Mouse (Mus musculus) olfactory bulb, adult 2 months (tissue): Measurements from ENCODE around the gene C2. TPM values are rescaled to one million over a fixed set of nuclear protein-coding genes. Genes with fewer than 3 reads are reported as not detected.

Experiments used
- H3K27ac ChIP-seq: fragments of 200-500 bp; 2 replicates; pipeline ENCODE4 v1.5.1; 2012; ENCODE audit warnings: low read depth, low read length; ENCODE audit not compliant: insufficient read depth
- H3K4me1 ChIP-seq: fragments of 200-500 bp; 2 replicates; pipeline ENCODE4 v1.6.1; 2012; ENCODE audit warnings: low read length; ENCODE audit not compliant: control insufficient read depth, insufficient read depth
- H3K4me3 ChIP-seq: fragments of 200-500 bp; 2 replicates; pipeline ENCODE4 v1.5.1; 2012; ENCODE audit warnings: mild to moderate bottlenecking, low read depth, low read length, moderate library complexity; ENCODE audit not compliant: insufficient read depth
- CTCF ChIP-seq: fragments of 200-500 bp; IDR thresholded peaks from 2 replicates; pipeline ENCODE4 v1.5.1; 2012; ENCODE audit warnings: low read depth, mild to moderate bottlenecking, low read length, moderate library complexity; ENCODE audit not compliant: insufficient read depth
- POLR2A ChIP-seq: fragments of 200-500 bp; IDR thresholded peaks from 2 replicates; pipeline ENCODE4 v1.6.1; 2012; ENCODE audit warnings: mild to moderate bottlenecking, low read depth, low read length, moderate library complexity; ENCODE audit not compliant: insufficient read depth
- WGBS: fragments of 180-500 bp; shearing (Covaris S2); methylation state at CpG from one replicate; pipeline ENCODE4 v1.1.7; 2018; 5-methylcytosine and 5-hydroxymethylcytosine counted together
- polyA plus RNA-seq: library from polyadenylated mRNA; stranded (reverse); fragments of >200 nt; gene quantifications from 2 replicates; pipeline ENCODE4 v1.2.4, GENCODE M21; 2012; ENCODE audit warnings: low replicate concordance; ENCODE audit not compliant: missing spikeins, insufficient read depth, insufficient read length

C2 gene
- polyA plus RNA-seq, 1 experiment, result not detected

GRCm38 (mm10) chr17:34891377-34891776 is 6.7 kb downstream of the C2 start:
- Histone ChIP-seq H3K4me1 (peaks cover 14% of the 10 kb centered on the region), H3K4me3 (no peak overlapping the region), H3K27ac (no peak overlapping the region)
- 96% methylated on average over 2 of the region's 2 CpGs for WGBS
- no peak for TF ChIP-seq POLR2A
- no peak for TF ChIP-seq CTCF

- H3K4me3 ChIP-seq, result no peak overlapping the region
- H3K4me1 ChIP-seq, result peaks cover 3% of the 10 kb centered on the region
- H3K27ac ChIP-seq, result no peak overlapping the region
- no peak for TF ChIP-seq POLR2A
- TF ChIP-seq CTCF, result no peak
- 92% methylated on average over 12 of the region's 12 CpGs for WGBS
Measured at GRCm38 (mm10) chr17:34890074-34890743, 7.9 kb downstream of the C2 start.

- 85% methylated on average over 5 of the region's 5 CpGs for WGBS
- no peaks in the 10 kb centered on the region for H3K4me1 ChIP-seq
- H3K27ac ChIP-seq, result no peak overlapping the region
- no peak overlapping the region for H3K4me3 ChIP-seq
- TF ChIP-seq CTCF, result no peak
Measured at GRCm38 (mm10) chr17:34887942-34888341, 10.1 kb downstream of the C2 start.

DNA sequence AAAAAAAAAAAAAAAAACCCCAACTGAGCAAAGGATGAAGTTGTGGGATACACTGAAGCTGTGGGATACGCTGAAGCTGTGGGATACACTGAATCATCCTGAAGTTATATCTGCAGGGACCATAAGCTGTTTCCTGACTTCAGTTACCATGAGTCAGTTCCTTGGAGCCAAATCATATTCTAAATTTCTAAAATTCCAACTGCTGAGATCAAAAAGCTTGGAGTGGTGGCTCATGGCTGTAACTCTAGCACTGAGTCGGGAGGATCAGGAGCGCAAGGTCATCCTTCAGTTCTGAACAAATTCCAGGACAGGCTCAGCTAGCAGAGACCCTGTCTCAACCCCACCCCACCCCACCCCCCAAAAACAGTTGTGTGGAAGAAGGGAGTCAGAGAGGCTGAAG is 12.4 kb downstream of the C2 start:
- no peak for TF ChIP-seq CTCF
- TF ChIP-seq POLR2A, result no peak
- 91% methylated on average over 3 of the region's 3 CpGs for WGBS
- Histone ChIP-seq H3K27ac (no peak overlapping the region), H3K4me1 (no peaks in the 10 kb centered on the region), H3K4me3 (no peak overlapping the region)

- no peak for TF ChIP-seq CTCF
- no peak for TF ChIP-seq POLR2A
- no peaks in the 10 kb centered on the region for H3K4me1 ChIP-seq
- no peak overlapping the region for H3K4me3 ChIP-seq
- no peak overlapping the region for H3K27ac ChIP-seq
- 92% methylated on average over 6 of the region's 6 CpGs for WGBS
Measured at GRCm38 (mm10) chr17:34884704-34885103, 13.4 kb downstream of the C2 start.

DNA sequence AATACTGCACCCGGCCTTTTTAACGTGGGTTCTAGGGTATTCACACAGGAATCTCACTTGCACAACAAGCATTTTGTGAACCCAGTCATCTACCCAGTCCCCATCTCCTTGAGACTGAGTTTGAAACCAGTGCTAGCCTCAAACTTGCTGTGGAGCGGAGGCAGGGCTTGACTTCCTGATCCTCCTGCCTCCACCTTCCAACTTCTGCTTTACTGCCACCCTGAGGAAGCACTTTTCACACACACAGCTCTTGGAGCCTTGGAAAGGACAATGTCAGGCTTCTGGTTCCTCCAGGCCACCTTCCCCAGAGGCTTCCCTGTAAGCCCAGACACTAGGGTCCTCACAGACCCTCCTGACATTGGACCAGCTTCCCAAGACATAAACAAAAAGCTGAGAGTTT is 14.7 kb downstream of the C2 start:
- WGBS, result 54% methylated on average over 3 of the region's 3 CpGs
- H3K4me3 ChIP-seq, result no peak overlapping the region
- no peak overlapping the region for H3K27ac ChIP-seq
- no peak for TF ChIP-seq POLR2A
- no peak for TF ChIP-seq CTCF
- no peaks in the 10 kb centered on the region for H3K4me1 ChIP-seq

DNA sequence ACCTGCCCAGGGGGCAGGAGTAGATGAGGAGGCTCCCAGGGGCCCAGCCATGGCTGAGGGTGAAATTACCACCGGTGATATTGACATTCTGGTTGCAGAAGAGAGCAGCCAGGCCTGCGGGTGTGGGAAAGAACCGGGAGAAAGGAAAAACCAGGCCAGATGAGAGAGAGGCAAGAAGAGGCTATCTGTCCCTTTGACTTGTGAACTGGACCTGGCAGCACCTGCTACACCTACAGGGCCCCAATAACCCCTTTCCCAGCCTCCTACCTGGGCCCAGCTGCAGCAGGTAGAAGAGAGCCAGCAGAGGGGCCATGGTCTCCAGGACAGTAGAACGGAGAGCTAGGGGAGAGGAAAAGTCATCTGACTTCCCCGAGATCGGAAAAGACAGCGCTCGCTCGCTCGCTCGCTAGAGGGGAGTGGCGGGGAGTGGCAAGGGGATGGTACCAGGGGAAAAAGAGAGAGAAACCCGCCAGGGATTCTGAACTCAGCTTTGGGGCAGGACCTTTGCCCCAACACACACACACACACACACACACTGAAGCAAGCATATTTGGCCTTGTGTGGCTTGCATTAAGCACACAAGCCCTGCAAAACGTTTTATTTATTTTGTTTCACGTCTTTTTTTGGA is 16.3 kb downstream of the C2 start, which contains the start of gene Gm20547:
Gene Gm20547, minus strand, starts transcription at position 360 of the 628 bp plus-strand sequence.
- no peak within 1 kb of the TSS for H3K4me3 ChIP-seq
- TF ChIP-seq POLR2A (no peak), CTCF (no peak)
- 22% methylated on average over 15 of the region's 15 CpGs for WGBS
- no peak within 1 kb of the TSS for H3K27ac ChIP-seq
- H3K4me1 ChIP-seq, result no peaks in the 10 kb centered on the region

DNA sequence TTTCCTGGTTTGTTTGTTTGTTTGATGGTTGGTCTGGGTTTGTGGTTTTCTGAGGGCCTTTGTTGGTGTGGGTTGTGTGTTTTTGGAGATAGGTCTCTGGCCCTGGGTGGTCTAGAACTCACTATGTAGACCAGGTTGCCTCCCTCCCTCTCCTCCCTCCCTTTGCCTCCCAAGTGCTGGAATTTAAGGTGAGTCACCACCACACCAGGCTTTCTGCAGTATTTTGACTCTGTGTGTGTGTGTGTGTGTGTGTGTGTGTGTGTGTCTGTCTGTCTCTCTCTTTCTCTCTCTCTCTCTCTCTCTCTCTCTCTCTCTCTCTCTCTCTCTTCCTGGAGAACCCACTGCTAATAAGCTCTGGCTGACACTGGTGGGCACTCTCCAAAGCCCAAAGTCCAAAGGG is 16.9 kb downstream of the C2 start:
- no peak overlapping the region for H3K4me3 ChIP-seq
- H3K4me1 ChIP-seq, result no peaks in the 10 kb centered on the region
- TF ChIP-seq POLR2A (no peak), CTCF (no peak)
- H3K27ac ChIP-seq, result no peak overlapping the region

- TF ChIP-seq POLR2A (no peak), CTCF (no peak)
- 65% methylated on average over 11 of the region's 11 CpGs for WGBS
- Histone ChIP-seq H3K4me1 (no peaks in the 10 kb centered on the region), H3K27ac (no peak within 1 kb of the TSS), H3K4me3 (no peak within 1 kb of the TSS)
Measured at GRCm38 (mm10) chr17:34879336-34879879, 18.7 kb downstream of the C2 start, which contains the start of gene Zbtb12. Gene Zbtb12, plus strand, starts transcription at chr17:34879483.

GRCm38 (mm10) chr17:34874321-34874720 is 23.7 kb downstream of the C2 start:
- WGBS, result 90% methylated on average over 6 of the region's 6 CpGs
- TF ChIP-seq POLR2A (no peak), CTCF (no peak)
- no peak overlapping the region for H3K27ac ChIP-seq
- H3K4me1 ChIP-seq, result no peaks in the 10 kb centered on the region
- no peak overlapping the region for H3K4me3 ChIP-seq
